Mouse (Mus musculus) gastrocnemius, postnatal 10 days (tissue): ENCODE results near the gene Sf3a1. TPM values are rescaled to one million over a fixed set of nuclear protein-coding genes. Genes with fewer than 3 reads are reported as not detected.
A peak's percentile ranks its signal among the peaks of the same experiment; 100 is the strongest.
"Not testable (repeated sequence)": the region's sequence is repeated elsewhere in the genome, so short reads cannot be mapped to it uniquely, and the experiment has no call there.

ENCODE experiments used
- DNase-seq: peaks from one replicate; pipeline ENCODE4 v3.0.0; 2021; ENCODE audit warnings: mixed read lengths
- total RNA-seq, 2 experiments: library from RNA; stranded (reverse); gene quantifications; 2 replicates each; pipeline ENCODE4 v1.2.3; 2021

Sf3a1 gene
- total RNA-seq, 2 experiments from 2014 or later = 28.1 to 32.6 TPM

DNA sequence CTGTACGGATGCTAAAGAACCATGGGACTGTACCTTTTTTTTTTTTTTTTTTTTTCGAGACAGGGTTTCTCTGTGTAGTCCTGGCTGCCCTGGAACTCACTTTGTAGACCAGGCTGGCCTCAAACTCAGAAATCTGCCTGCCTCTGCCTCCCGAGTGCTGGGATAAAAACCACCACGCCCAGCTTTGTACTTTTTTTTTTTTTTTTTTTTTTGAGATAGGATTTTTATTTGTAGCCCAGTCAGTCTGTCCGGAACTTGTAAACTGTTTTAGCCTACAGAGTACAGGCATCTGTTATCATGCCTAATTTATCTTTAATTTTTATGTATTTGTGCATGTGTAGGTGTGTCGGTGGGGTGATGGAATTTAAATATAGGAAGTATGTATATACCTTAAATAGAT is 25.3 kb downstream of the Sf3a1 start:
- not testable (repeated sequence) for DNase-seq

DNA sequence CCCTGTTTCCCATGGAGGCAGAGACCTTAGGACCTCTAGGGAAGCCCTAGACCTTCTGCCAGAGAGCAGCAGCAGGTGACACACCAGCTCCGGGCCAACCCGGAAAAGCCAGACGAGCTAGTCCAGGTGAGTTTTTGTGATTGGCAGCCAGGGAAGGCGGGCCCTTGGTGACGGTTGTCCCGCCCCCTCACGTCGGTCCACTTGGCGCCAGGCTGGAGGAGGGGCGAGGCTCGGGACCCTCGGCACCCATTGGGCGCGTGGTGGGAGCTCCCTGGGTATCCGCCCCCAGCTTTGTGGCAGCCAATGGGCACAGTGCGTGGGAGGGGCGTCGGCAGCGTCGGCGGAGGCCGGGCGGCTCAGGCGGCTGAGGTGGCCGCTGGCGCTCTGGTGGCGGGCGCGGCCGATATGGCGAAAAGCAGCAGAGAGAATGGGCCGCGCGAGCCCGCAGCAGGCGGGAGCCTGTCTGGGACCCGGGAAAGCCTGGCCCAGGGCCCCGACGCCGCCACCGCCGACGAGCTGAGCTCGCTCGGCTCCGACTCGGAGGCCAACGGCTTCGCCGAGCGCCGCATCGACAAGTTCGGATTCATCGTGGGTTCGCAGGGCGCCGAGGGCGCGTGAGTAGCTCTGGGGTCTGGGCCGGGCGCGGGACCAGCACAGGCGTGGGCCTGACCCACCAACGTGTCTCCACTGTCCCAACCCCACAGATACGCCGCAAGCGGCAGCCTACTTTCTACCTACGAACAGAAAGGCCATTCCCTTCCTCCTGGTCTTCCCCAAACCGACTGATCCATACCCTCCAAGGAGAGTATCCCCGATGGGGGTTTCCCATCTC is 26.6 kb downstream of the Sf3a1 start, which contains the start of gene Tbc1d10a:
Tbc1d10a (plus strand) TSS at position 304 of the 832 bp plus-strand sequence.
- DNase-seq = peak; percentile 94

DNA sequence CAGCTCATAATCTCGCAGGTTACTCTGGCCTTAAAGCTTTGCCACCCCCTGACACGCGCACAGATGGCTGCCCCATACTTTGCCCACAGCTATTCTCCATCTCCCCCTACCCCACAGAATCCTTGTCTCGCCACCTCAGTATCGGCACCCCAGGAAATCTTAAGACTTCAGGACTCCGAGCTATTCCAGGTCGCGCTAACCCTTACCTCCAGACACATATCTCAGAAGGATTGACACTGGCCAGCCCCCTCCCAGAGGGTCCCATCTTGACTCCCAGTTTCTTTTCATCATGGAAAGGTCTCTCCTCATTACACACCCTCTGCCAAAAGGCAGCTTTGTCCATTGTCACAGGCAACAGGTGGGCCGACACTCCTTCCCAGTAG is 27.2 kb downstream of the Sf3a1 start:
- DNase-seq = no peak

DNA sequence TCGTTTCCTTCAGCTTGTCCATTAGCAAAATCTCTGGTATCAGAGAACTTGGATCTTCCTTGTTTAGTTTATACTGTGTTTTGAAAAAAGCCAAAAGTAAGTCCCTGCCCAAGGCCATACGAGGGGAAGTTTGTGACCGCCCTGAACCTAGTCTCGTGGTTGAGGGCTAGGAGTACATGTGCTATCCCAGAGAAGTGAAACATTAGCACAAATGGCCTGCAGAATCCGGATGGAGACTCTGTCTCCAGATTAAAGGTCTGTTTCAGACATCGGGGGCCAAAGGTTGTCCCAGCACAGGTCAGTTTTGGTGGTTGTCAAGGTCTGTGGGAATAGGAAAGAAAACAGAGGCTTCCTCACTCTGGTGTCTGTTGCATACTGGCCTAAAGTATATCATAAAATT is 29.0 kb downstream of the Sf3a1 start:
- no peak for DNase-seq

DNA sequence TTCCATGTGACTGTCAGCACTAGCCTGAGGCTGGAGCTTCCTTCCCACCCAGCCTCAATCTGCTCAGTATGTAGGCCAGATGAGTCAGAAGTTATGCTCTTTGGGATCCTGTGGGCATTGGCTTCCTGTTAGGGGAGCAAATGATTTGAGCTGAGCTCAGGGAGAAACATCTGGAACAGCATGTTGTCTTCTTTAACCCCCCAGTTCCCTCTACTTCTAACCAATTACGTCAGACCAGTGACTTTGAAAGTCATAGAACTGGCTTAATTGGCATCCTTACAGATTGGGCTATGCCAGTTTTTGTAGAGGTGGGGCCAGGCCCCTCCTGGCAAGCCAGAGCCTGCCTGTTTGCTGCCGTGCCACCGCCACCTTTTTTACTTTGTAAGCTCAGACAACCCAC is 30.5 kb downstream of the Sf3a1 start:
- DNase-seq = no peak

DNA sequence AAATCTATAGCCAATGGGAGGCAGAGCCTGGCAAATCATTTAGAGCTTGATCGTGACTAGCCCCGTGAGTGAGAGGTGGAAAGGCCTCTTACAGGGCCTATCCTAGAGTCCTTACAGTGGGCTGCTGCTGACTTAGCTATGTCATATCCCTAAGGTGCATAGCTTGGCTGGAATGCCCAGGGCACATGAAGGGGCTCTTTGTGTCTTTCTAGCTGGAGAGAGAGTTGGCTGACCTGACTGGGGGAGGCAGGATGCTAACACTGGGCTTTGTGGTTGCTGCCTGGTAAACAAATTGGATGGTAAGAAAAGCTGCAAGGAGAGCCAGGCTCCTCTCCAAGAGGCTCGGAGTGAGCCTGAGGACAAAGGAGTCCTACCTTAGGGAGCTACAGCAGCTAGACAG is 32.6 kb downstream of the Sf3a1 start:
- no peak for DNase-seq

DNA sequence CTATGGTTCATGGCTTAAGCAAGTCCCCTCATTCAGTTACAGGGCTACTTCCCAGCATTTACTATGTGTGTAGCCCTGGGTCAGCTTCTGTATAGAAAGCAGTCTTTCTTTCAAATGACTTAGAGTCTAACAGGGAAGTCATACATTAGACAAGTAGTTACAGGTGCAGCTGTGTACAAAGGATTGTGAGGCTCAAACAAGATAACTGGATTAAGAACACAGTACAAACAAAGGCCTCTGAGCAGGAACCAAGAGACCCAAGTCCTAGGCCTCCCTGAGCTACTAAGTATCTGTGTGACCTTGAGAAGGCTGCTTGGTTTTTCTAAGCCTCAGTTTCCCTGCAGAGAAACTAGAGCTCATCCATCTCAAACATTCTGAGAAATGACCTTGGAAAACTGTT is 33.3 kb downstream of the Sf3a1 start:
- no peak for DNase-seq

DNA sequence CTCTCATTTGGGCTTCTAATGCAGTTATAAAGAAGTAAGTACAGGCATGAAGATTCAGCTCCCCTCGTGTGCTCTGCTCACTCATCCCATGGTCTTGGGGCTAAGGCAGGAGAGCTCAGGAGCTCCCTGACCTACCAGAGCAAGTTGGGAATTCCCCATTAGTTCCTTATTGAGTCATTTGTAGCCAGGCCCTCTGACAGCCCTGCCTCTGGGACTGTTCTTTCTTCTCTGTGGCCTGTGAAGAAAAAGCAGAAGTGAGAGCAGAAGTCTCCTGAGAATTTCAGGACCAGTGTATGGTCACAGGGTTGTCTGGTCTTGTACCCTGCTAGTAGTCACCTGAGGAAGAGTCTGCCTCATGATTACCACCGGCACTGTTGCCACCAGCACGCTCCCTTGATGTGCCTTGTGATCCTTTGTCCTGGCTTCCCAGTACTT is 35.5 kb downstream of the Sf3a1 start:
- DNase-seq = no peak

DNA sequence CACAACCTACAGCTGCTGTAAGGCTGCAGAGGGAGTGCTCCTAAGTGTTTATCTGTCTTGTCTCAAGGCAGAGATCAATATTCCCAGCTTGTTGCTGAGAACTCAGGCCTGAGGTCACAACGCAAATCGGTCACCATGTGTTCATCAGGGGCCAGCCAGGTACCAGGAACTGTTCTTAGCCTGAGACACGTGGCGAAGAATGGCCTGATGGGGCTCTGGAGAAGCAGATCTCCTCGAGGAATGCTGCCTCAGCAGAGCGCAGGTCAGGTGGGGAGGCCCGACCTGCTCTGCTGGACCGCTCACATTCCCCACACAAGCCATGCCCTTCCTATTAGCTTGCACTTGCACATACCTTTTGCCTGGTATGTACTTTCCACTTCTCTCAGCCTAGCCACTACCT is 36.5 kb downstream of the Sf3a1 start:
- no peak for DNase-seq

DNA sequence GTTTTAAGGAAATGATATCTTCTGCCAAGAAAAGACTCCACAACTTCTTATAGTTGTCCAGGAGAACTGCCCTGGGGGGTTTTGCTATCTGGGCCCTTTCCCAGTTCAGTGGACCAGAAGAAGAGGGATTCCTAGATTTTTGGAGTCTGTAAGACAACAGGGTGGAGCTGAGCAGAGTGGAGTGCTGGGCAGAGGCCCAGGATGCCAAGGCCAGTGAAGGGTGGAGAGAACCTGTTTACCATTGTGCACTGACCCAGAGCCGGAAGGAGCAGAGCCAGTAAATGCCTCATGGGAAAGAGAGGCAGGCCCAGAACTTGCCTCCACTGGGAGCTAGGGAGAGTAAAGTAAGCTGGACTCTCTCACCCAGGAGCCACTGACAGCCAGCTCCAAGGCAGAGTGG is 37.5 kb downstream of the Sf3a1 start:
- no peak for DNase-seq

DNA sequence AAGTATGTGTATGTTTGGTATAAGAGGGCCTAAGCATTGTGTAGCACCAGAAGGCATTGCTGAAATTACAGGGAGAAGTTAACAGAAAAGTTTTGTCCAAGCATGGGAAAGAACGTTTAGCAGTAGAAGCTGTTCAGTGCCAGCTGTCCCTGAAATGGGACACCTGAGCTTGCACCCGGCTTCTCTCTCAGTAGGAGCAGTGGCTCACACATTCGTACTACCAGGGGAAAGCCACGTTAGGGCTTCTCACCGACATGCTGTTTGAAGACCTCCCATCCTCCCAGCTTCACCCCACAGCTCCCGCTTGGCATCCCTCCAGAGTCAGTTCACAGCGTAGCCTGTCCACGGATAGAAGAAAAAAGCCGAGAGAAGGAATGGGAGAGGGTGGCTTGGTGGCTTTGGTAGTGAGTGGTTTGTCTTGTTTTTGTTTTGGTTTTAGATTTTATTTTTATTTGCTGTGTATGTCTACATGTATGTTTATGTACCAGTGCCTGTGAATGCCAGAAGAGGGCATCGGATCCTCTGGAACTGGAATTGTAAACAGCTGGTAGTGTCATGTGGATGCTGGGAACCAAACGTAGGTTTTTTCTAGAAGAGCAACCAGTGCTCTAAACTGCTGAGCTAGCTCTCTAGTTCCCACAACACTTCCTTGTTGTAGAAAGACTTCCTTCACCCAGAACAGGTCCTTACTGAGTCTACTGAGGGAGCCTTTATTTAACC is 42.0 kb downstream of the Sf3a1 start:
- no peak for DNase-seq

DNA sequence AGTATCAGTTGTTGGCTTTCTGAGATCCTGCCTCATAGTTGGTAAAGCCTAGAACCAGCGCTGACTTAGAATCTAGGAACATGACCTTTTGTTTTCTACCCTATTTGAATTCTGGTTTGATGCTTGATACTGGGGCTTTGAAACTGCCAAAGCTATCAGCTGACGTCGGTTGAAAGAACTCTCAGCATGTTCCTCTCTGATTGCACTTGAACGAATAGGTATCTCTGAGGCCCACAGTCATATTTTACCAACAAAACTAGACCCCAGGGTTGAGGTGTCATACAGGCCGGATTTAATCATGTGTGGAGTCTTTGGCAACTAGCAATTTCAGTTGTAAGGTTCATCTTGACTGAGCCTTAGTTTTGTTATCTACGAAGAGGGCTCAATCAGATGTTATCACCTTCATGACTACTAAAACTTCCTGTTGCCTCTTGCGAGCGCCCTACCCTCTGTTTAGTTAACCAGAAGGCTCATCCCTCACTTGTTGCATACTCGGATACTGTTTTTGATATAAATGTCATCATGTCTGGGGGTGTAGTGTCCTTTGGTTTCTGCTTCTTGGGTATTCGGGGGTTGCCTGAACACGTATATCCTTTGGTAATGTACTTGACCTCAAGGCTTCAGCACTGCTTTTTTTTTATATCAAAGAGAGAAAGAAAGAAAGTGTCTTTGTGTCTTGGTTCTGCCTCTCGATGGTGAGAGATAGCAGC is 43.0 kb downstream of the Sf3a1 start:
- no peak for DNase-seq

DNA sequence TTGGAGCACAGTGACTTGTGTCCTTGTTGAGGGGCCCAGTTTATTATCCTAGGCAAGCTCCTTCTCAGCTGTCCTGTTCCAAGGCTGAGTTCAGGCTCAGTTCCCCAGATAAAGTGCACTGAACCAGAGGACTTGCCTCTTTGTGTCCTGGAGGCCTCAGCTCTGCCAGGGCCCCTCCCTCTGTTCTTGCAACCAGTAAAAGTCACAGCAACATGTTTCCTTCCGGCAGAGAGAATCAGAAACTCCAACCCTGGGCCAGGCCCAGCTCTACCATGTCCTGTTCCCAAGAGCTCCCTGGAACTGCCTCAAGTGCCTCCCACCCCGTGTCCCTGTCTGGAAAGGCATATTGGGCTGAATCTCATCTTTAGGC is 43.5 kb downstream of the Sf3a1 start:
- peak; percentile 50 for DNase-seq

DNA sequence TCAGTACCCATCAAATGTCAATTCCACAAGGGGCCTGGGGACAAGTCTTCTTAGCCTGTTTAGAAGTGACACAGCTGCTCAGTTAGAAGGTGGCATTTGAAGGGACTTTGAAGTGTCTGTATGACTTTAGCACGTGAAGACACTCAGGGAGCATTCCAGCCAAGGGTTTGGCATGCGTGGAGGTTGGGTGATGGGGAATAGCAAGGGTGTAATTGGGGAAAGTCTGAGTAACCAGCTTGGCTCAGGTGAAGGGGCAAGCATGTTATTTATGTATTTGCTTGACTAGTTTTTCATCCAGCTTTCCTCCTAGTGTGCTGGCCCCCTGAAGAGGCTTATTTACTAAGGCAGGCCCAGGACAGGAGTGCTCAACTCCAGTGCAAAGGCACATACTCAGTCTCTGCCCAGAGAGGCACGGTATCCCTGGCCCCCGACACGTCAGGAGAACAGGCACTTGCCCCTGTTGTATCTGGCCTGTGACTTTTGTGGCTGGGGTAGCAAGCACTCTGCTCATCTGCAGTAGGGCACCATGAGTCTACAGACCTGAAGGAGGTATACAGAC is 45.0 kb downstream of the Sf3a1 start:
- DNase-seq = no peak

DNA sequence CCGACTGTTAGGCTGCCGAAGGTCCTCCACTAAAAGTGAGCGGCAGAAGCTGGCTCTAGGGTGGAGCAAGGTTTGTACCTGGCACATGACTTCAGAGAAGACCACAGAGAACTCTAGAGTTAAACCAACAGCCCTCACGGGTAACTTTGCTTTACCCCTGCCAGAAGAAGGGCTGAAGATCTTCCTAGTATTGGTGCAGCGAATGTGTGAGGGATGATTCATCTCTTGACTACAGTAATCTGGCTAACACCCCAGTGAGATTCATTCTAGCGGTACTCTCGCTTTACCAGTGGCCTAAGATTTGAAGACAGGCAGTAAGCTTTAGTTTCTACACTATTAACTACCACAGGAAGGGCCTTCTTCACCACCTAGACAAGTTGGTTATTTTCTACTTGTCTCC is 45.8 kb downstream of the Sf3a1 start:
- no peak for DNase-seq

DNA sequence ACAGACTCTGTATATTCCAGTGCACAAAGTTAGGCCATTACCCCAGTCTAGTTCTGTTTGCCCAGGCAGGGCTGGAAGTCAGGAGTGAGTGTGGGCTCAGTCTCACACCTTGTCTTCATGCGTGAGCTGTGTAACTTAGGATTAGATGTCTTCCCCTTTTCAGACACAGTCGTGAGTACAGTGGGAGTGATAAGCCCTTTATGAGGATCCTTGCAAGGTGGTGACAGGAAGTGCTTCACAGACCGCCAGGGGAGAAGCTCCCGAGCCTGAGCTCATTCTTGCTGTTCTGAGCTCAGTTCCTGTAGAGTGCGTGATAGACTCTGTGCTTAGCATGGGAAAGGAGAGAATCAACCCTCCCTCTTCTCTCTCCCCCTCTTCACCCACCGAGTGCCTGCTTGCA is 46.4 kb downstream of the Sf3a1 start:
- DNase-seq = no peak

DNA sequence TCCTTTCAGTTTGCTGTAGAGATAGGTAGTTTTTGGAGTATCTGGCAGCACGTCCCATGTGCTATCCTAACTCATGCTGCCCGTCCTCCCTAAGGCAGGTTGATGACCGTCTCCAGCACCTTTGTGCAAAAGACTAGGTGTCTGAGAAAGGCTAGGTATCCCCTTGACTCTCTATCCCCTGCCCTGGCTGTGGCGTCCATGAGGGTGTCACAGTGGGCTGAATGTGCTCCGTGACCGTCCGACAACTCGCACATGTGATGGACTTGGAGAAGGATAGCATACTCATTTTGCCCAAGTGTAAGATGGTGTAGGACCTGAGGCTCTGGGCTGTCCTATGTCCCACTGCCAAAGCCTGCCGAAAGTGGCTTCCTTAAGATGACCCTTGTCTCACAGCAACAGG is 47.5 kb downstream of the Sf3a1 start:
- DNase-seq = no peak

DNA sequence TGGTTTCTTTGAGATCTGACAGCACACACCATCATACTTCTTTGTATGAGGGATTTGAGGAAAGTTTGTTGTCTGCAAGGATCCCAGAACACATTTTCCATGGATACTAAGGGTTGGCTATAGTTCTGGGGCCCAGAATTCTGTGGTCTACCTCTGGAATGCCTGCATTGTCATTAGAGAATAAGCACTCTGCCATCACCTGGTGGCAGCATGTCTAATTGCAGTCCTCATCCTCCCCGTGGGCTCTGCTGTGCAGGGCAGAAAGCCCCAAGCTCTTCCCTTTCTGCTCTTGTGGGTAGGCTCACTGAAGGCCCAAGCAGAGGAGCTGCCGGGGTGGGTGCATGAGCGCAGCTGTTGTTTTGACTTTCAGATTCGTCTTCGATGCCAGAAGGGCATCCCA is 49.4 kb downstream of the Sf3a1 start:
- DNase-seq = no peak

DNA sequence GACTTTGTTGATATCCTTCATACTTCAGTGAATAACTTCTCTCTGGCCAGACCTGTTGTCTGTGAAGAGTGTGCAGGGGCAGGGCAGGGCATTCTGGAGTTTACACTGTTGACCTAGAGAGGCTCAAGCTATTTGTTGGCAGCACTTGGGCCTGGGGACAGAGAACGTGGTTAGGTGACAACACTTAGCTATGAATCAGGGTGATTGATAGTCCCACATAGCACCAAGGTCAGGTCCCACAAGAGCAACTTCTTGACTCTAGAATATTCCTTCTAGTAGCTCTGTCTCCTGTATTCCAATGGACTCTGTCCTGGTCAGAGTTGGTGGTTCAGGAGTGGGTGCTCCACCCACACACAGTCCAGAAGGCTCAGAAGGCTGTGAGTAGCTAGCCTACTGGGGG is 50.6 kb downstream of the Sf3a1 start:
- no peak for DNase-seq

DNA sequence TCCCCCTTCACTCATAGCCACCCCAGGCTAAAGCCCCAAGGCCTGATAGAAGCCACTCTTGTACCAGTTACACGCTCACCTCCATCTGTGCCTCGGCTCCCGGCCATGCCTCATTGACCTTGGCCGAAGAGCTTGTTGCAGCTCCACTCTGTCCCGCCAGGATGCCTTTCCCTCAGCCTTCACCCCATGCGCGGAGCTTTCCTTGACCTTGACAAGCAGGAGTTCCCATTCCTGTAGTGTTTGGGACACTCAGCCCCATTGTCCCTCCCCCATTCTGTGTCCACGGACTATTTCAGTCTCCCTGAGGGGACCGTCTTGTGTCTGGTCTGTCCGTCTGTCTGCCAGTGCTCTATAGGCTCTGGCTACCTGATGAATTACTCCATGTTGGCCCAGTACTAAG is 53.0 kb downstream of the Sf3a1 start:
- no peak for DNase-seq

DNA sequence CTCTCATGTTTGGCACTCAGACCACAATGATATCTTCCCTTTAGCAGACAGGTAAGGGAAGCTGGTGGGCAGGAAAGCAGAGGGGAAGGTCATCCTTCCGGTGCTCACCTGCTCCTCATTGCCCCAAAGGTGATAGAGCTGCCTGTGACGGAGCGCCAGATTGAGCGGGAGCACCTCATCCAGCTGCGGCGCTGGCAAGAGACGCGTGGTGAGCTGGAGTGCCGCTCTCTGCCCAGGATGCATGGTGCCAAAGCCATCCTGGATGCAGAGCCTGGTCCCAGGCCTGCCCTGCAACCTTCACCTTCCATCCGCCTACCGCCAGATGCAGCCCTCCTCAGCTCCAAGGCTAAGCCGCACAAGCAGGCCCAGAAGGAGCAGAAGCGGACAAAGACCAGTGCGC is 54.4 kb downstream of the Sf3a1 start:
- no peak for DNase-seq

DNA sequence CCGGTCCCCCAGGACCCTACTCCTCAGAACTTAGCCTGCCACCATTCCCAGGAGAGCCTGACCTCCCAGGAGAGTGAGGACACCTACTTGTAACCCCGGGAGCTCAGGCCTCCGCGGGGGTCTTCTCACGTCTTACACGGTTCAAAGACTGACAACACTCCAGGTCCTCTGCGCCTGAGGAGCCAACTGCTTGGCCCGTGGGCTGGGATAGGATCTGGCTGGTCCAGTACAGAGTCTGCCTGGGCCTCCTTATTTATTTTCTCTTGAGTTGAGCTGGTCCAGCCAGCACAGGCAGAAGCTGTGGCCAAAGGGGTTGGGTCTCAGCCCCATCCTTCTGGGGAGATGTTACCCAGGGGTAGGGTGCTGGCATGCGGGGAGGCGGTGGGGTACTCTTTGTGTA is 54.9 kb downstream of the Sf3a1 start:
- DNase-seq = no peak
